Mouse (Mus musculus) E14TG2a.4 (cell line): ENCODE measurements around the gene Ccnk.

ENCODE experiments used
- CTCF ChIP-seq: conservative IDR thresholded peaks from 2 replicates; pipeline ENCODE4 v1.5.1; 2014; ENCODE audit warnings: low read length
- NANOG ChIP-seq: IDR thresholded peaks from 2 replicates; pipeline ENCODE4 v1.6.1; 2014; ENCODE audit warnings: borderline replicate concordance, low read length, mixed read lengths
- POU5F1 ChIP-seq: IDR thresholded peaks from 2 replicates; pipeline ENCODE4 v1.6.1; 2014; ENCODE audit warnings: low read length, borderline replicate concordance

DNA sequence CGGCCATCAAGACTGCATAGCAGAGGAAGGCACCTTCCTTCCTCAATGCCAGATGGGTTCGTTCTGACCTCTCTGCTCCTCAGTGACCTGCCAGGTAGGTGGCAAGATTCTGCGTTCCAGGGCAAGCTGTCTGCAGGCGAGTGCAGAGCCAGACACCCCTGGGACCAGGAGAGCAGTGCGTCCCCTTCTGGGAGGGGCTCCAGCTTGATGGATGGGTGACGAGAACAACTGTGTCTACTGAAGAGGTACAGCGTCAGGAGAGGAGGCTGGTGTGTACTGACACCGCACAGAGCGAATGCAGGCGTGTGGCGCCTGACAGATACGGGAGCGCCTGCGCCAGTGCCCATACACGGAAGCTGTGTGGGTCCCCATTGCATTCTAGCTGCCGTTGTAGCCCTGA, 48.1 kb downstream of the Ccnk start:
- no peak for TF ChIP-seq CTCF
- TF ChIP-seq POU5F1, result no peak
- no peak for TF ChIP-seq NANOG
